Mouse (Mus musculus) erythroblast, embryonic 14.5 days (primary cell): ENCODE results near the gene Zscan12.

ENCODE experiments used
- GATA1 ChIP-seq: IDR thresholded peaks from 2 replicates; pipeline ENCODE4 v1.6.1; 2012; ENCODE audit warnings: low read length, inconsistent platforms, mixed read lengths
- TAL1 ChIP-seq: IDR thresholded peaks from 3 replicates; pipeline ENCODE4 v1.6.1; 2012; ENCODE audit warnings: low read length, inconsistent platforms, mixed read lengths

- TF ChIP-seq TAL1 (no peak), GATA1 (no peak)
Measured at GRCm38 (mm10) chr13:21407969-21408804, 45.6 kb downstream of the Zscan12 start.
